Mouse (Mus musculus) ES-E14 (cell line): ENCODE results near the gene Mast4.

Source experiments
- ZC3H11A ChIP-seq: IDR thresholded peaks from 2 replicates; pipeline ENCODE4 v1.6.1; 2012; ENCODE audit warnings: low read depth, mild to moderate bottlenecking, inconsistent platforms, low read length, borderline replicate concordance
- ZNF384 ChIP-seq: IDR thresholded peaks from 2 replicates; pipeline ENCODE4 v1.6.1; 2012; ENCODE audit warnings: low read depth, low read length, inconsistent platforms

GRCm38 (mm10) chr13:102925844-102926598 is 408.3 kb downstream of the Mast4 start:
- TF ChIP-seq ZC3H11A (no peak), ZNF384 (no peak)
